Mouse (Mus musculus) liver, embryonic 14.5 days (tissue): ENCODE measurements around the gene Ptbp3.

Source experiments
- CTCF ChIP-seq: IDR thresholded peaks from 2 replicates; pipeline ENCODE4 v1.5.1; 2016; ENCODE audit warnings: antibody characterized with exemption, low read depth, control low read depth
- EP300 ChIP-seq: IDR thresholded peaks from 2 replicates; pipeline ENCODE4 v1.6.1; 2016; ENCODE audit warnings: antibody characterized with exemption, low read depth

DNA sequence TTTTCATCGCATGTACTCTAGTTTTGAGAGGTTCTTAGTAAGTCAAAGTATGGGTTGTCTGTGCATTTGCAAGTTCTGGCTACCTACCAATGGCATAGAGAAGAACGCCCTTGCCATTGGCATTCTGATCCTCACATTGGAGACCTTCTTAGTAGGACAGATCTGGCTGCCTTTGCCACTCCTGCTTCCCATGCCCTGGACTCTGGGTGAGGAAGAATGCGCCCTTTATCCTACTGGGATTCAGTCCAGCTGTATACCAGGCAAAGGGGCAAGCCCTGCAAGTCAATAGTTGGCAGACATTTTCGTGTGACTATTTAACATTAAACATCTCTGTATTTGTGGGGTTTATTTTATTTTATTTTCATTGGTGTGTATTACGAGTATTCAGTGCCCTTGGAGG is 35.9 kb upstream of the Ptbp3 start:
- no peak for TF ChIP-seq CTCF
- no peak for TF ChIP-seq EP300
